Mouse (Mus musculus) liver, embryonic 16.5 days (tissue): ENCODE measurements around the gene Gm5751. TPM values are rescaled to one million over a fixed set of nuclear protein-coding genes. Genes with fewer than 3 reads are reported as not detected.

Experiments used
- ATAC-seq: fragments of 200-750 bp; cut with Nextera tagmentation; 2 replicates; pipeline ENCODE4 v1.8.0; 2017; ENCODE audit warnings: low read depth, mild to moderate bottlenecking, moderate number of reproducible peaks, moderate library complexity
- H3K27ac ChIP-seq: fragments of 300-500 bp; sonication (generic); 2 replicates; pipeline ENCODE4 v1.5.1; 2014; ENCODE audit warnings: mild to moderate bottlenecking, low read length
- H3K27me3 ChIP-seq: fragments of 300-500 bp; sonication (generic); 2 replicates; pipeline ENCODE4 v1.6.1; 2014; ENCODE audit warnings: low read depth, low read length, mixed read lengths; ENCODE audit not compliant: control insufficient read depth, insufficient read depth
- H3K36me3 ChIP-seq: fragments of 300-500 bp; sonication (generic); 2 replicates; pipeline ENCODE4 v1.6.1; 2014; ENCODE audit warnings: mild to moderate bottlenecking; ENCODE audit not compliant: control insufficient read depth, insufficient read depth
- H3K4me1 ChIP-seq: fragments of 300-500 bp; sonication (generic); 2 replicates; pipeline ENCODE4 v1.6.1; 2014; ENCODE audit warnings: low read depth, low read length, mixed read lengths; ENCODE audit not compliant: control insufficient read depth
- H3K4me2 ChIP-seq: fragments of 300-500 bp; sonication (generic); 2 replicates; pipeline ENCODE4 v1.6.1; 2014; ENCODE audit warnings: low read depth, low read length, mixed read lengths
- H3K4me3 ChIP-seq: fragments of 300-500 bp; sonication (generic); 2 replicates; pipeline ENCODE4 v1.5.1; 2014; ENCODE audit warnings: low read depth, mild to moderate bottlenecking, low read length
- H3K9ac ChIP-seq: fragments of 300-500 bp; sonication (generic); 2 replicates; pipeline ENCODE4 v1.6.1; 2014; ENCODE audit warnings: low read depth, low read length
- H3K9me3 ChIP-seq: fragments of 300-500 bp; sonication (generic); replicated peaks from 2 replicates; pipeline ENCODE4 v1.6.1; 2016; ENCODE audit warnings: low read length; ENCODE audit not compliant: control insufficient read depth
- WGBS: fragments of 180-500 bp; shearing (Covaris S2); extraction: QIAGEN DNeasy Blood & Tissue Kit; methylation state at CpG from one replicate; pipeline ENCODE4 v1.1.7; 2014; ENCODE audit not compliant: insufficient replicate concordance; 5-methylcytosine and 5-hydroxymethylcytosine counted together
- polyA plus RNA-seq: library from polyadenylated mRNA; unstranded; fragments of >200 nt; fragmentation: Nextera tagmentation; extraction: Ambion mirVana; gene quantifications from 2 replicates; pipeline ENCODE4 v1.2.1, GENCODE M21; 2015

Gene Gm5751
- polyA plus RNA-seq, 1 experiment from 2014 or later: not detected

DNA sequence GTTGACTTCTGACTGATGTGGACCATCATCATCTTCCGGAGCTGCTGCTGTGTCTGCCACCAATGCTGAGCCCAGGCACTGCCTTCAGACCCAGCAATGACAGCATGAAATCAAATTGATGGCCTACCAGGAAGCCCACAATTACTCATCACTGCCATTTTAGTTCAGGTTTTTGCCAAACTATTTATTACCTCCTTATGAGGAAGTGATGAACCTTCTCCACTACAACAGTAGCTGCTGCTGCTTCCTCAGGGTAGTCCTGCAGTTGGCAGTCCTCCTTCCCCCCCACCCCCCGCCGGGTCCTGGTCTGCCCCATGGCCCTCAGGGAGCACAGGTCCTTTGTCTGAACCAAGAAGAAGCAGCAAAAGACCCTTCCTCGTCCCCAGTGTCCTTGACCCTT is 26.8 kb downstream of the Gm5751 start:
- H3K36me3 ChIP-seq: no peaks in the 10 kb centered on the region
- H3K27me3 ChIP-seq: no peaks in the 10 kb centered on the region
- H3K4me3 ChIP-seq: no peak overlapping the region
- H3K4me1 ChIP-seq: no peaks in the 10 kb centered on the region
- ATAC-seq: no peak
- no peak overlapping the region for H3K27ac ChIP-seq
- WGBS: 41% methylated on average over 4 of the region's 4 CpGs
- H3K9me3 ChIP-seq: no peaks in the 10 kb centered on the region
- H3K4me2 ChIP-seq: no peak overlapping the region
- no peak overlapping the region for H3K9ac ChIP-seq

DNA sequence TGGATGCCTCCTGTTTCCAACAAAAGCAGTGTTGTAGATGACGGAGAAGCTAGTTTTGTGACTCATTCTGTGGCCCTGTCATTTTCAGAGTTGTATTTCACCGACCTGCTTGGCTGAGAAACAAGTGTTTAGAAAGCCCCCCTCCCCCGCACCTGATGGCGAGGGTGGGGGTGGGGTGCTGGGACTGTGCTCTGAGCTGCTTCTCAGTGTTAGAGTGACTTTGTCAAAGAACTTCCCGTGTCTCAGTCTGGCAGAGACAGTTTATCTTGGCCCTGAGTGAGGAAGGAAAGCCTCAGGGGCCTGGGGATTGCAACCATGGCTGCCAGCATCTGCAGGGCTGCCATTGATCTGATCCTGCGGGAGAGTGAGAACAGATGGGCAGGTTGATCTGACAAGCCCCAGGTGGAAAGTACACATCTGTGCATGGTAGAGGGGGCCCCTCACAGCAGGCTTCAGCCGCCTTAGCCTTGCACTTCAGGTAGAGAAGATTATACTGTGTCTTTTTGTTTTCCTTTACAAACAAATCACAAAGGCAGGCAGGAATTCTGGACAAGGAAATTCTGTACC is 27.9 kb downstream of the Gm5751 start:
- no peaks in the 10 kb centered on the region for H3K9me3 ChIP-seq
- H3K4me2 ChIP-seq: no peak overlapping the region
- H3K4me3 ChIP-seq: no peak overlapping the region
- H3K27ac ChIP-seq: no peak overlapping the region
- H3K9ac ChIP-seq: no peak overlapping the region
- 34% methylated on average over 7 of the region's 7 CpGs for WGBS
- no peaks in the 10 kb centered on the region for H3K27me3 ChIP-seq
- no peaks in the 10 kb centered on the region for H3K4me1 ChIP-seq
- H3K36me3 ChIP-seq: no peaks in the 10 kb centered on the region
- no peak for ATAC-seq

DNA sequence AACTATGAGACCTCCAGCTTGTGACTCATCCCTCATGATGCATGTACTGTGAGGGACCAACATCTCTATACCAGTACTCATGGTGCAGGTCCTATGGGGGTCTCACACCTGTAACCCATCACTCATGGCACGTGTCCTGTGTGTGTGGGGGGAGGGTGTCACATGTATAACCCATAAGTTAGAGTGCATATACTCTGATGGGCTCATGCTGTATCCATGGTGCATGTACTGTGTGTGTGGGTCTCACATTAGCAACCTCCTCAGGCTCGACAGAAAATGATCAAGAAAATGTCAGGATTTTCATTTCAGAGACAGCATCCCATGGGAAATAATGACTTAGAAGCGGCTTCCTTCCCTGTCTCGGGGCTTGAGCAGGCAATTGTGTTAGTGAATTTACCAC is 47.0 kb downstream of the Gm5751 start:
- 46% methylated on average over 4 of the region's 4 CpGs for WGBS
- no peak for ATAC-seq
- Histone ChIP-seq H3K36me3 (no peaks in the 10 kb centered on the region), H3K27ac (no peak overlapping the region), H3K9ac (no peak overlapping the region), H3K4me2 (no peak overlapping the region), H3K4me3 (no peak overlapping the region), H3K9me3 (no peaks in the 10 kb centered on the region), H3K4me1 (no peaks in the 10 kb centered on the region), H3K27me3 (no peaks in the 10 kb centered on the region)

DNA sequence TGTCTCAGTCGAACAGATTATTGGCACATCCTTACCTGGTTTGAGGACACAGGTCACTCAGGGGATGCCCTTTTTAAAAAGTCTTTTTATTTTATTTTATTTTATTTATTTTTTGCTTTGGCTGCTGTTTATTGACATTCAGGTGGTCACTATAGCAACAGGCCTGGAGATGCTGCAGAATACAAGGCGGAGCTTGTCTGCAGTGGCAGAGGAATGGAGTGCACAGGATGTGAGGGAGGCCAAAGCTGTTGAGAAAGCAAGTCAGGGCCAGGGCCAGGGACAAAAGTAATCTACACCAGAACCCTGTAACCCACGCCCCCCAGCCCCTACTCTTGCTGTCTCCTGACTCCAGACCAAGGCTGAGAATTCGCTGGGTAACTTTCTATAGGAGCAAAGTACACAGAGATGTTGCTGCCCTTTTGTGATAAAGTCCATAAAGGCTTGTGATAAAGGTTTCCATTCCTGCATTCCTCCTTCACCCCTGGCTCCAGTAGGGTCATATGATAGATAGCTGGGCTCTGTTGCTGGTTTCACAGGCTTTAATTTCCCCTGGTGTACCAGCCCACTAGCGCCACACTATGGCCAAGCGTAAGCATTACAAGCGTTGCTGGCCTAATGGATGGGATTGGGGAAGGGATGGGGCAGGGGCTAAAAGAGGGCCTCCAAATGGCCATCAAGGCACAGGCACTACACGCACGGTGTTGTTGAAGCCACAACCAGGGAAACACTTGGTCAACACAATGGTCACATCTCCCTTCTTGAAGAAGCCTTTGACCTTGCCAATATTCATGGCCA is 48.0 kb downstream of the Gm5751 start:
- WGBS: 40% methylated on average over 9 of the region's 9 CpGs

DNA sequence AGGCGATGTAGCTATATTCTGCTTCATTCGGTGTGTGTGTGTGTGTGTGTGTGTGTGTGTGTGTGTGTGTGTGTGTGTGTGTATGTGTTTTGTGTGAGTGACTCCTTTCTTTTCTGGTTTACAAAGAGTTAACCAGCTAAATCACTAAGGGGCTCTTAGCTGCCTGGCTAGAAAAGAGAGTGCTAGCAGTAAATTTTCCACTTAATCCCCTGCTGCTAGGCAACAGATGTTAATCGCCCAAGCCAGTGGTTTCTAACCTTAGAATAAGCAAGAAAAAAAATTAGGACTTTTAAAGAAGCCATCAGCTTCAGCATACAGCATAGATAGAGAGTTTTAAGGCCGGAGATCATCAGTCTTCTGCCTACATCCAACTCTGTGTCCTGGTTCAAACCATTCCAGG is 53.3 kb downstream of the Gm5751 start:
- Histone ChIP-seq H3K27ac (no peak overlapping the region), H3K9me3 (no peaks in the 10 kb centered on the region), H3K4me1 (no peaks in the 10 kb centered on the region), H3K9ac (no peak overlapping the region), H3K27me3 (no peaks in the 10 kb centered on the region), H3K4me2 (no peak overlapping the region), H3K4me3 (no peak overlapping the region), H3K36me3 (no peaks in the 10 kb centered on the region)
- ATAC-seq: no peak
- 38% methylated on average over 4 of the region's 4 CpGs for WGBS

More for the DNA sequence above, 48.0 kb downstream of the Gm5751 start:
- Histone ChIP-seq H3K36me3 (no peaks in the 10 kb centered on the region), H3K4me3 (no peak overlapping the region), H3K27ac (no peak overlapping the region), H3K27me3 (no peaks in the 10 kb centered on the region), H3K9ac (no peak overlapping the region), H3K4me1 (no peaks in the 10 kb centered on the region), H3K4me2 (no peak overlapping the region), H3K9me3 (no peaks in the 10 kb centered on the region)
- ATAC-seq: no peak

Other genes with a start within 250 kb of the Gm5751 start
- gene Ssxb8, start 183.4 kb upstream of the Gm5751 start, polyA plus RNA-seq: not detected in 2 replicates
- gene Ssx9, start 125.8 kb upstream of the Gm5751 start, polyA plus RNA-seq: not detected in 2 replicates
- gene Ssxb5, start 70.6 kb upstream of the Gm5751 start, polyA plus RNA-seq: not detected in 2 replicates
- not detected in 2 replicates for gene Gm6592, start 30.3 kb upstream of the Gm5751 start, polyA plus RNA-seq
- gene B630019K06Rik, start 18.1 kb downstream of the Gm5751 start, polyA plus RNA-seq: 0.19 and 0.25 TPM in 2 replicates
- gene Fthl17b, start 88.7 kb downstream of the Gm5751 start, polyA plus RNA-seq: not detected in 2 replicates
- not detected in 2 replicates for gene Fthl17c, start 102.3 kb downstream of the Gm5751 start, polyA plus RNA-seq
- gene Fthl17d, start 112.5 kb downstream of the Gm5751 start, polyA plus RNA-seq: not detected in 2 replicates
- gene Fthl17e, start 159.2 kb downstream of the Gm5751 start, polyA plus RNA-seq: not detected in 2 replicates
- gene Fthl17f, start 188.8 kb downstream of the Gm5751 start, polyA plus RNA-seq: not detected in 2 replicates
- gene 4930402K13Rik, start 230.3 kb downstream of the Gm5751 start, polyA plus RNA-seq: not detected in 2 replicates